Mouse (Mus musculus): ENCODE measurements around the gene Zfp692. TPM values are rescaled to one million over a fixed set of nuclear protein-coding genes. Genes with fewer than 3 reads are reported as not detected.

Zfp692 gene
- polyA plus RNA-seq, 1 experiment from 2014 or later = 9.3 TPM

DNA sequence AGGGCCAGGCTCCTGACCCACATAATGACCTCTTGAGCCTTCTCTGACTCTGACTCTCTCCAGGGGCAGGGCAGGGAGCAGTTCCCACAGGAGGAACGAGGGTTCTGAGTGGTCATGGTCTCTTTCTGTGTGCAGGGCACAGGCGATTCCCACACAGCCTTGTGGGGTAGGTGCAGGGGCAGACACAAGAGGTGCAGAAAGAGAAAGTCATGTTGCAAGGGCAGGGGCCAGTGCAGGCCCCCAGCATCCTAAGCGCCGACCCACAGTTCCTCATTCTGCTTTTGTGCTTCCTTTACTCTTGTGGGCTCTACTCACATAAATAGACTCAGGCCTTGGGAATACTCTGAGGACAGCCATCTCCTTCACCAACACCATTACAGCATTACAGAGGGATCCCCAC lies 31.1 kb upstream of the Zfp692 start:
- Histone ChIP-seq H3K4me1 (ENCODE audit: control insufficient read depth, insufficient read depth, low read length) (no peaks in the 10 kb centered on the region), H3K9me3 (replicated peaks; ENCODE audit: control insufficient read depth, low read length) (no peaks in the 10 kb centered on the region), H3K4me3 (ENCODE audit: low read depth, low read length) (no peak overlapping the region), H3K4me2 (no peak overlapping the region), H3K9ac (ENCODE audit: low read depth, low read length) (no peak overlapping the region), H3K36me3 (ENCODE audit: control insufficient read depth, insufficient read depth, low read length) (no peaks in the 10 kb centered on the region), H3K27ac (ENCODE audit: low read depth, low read length) (no peak overlapping the region), H3K27me3 (ENCODE audit: control insufficient read depth, insufficient read depth, low read length) (no peaks in the 10 kb centered on the region)
- no peak for ATAC-seq (replicated peaks; ENCODE audit: insufficient number of reproducible peaks, low FRiP score, low TSS enrichment)
- WGBS (ENCODE audit: insufficient replicate concordance) = 68% methylated on average over 4 of the region's 4 CpGs

DNA sequence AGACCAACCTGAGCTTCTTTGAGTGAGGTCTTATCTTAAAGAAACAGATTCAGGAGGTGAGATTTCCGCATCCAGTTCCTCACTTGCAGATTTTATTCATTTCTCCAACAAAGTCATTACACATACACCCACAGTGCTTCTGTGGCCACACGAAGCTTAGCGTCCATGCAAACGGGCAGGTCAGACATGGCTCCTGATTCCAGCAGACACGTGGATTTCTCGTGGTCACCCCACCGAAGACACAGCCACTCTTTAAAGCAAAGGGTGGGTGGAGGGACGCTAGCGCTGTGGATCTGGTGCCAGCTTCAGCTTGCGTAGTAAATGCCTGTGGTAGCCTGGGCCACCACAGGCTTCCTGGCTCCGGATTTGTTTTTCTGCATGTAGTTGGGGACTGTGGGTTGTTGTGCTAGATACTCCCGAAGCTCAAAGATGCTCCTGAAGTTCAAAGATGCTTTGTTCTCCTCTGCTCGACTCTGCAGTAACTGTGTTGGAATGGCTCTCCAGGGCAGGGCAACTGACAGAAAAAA lies 24.8 kb upstream of the Zfp692 start:
- H3K4me1 ChIP-seq (ENCODE audit: control insufficient read depth, insufficient read depth, low read length) = no peaks in the 10 kb centered on the region
- no peaks in the 10 kb centered on the region for H3K27me3 ChIP-seq (ENCODE audit: control insufficient read depth, insufficient read depth, low read length)
- H3K27ac ChIP-seq (ENCODE audit: low read depth, low read length) = no peak overlapping the region
- no peak overlapping the region for H3K4me3 ChIP-seq (ENCODE audit: low read depth, low read length)
- no peak for ATAC-seq (replicated peaks; ENCODE audit: insufficient number of reproducible peaks, low FRiP score, low TSS enrichment)
- H3K4me2 ChIP-seq = no peak overlapping the region
- H3K9ac ChIP-seq (ENCODE audit: low read depth, low read length) = no peak overlapping the region
- no peaks in the 10 kb centered on the region for H3K9me3 ChIP-seq (replicated peaks; ENCODE audit: control insufficient read depth, low read length)
- 80% methylated on average over 13 of the region's 13 CpGs for WGBS (ENCODE audit: insufficient replicate concordance)
- H3K36me3 ChIP-seq (ENCODE audit: control insufficient read depth, insufficient read depth, low read length) = no peaks in the 10 kb centered on the region

DNA sequence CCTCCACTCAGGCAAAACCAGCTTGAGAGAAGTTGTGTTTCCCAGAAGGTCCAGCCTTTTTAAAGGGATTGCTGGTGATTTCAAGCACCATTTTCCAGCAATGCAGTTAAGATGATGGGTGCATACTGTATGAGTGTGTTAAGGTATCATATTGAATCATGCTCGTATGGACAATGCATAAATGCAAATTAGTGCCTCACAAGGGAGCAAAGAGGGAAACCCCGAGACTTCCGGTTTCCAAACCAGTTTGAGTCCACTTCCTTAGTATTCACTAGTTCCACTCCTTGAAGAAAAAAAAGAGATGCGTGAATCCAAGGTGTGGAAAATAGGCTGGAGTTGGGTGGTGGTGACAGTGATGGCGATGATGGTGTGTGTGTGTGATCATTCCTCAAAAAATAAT lies 24.4 kb upstream of the Zfp692 start:
- no peak overlapping the region for H3K27ac ChIP-seq (ENCODE audit: low read depth, low read length)
- ATAC-seq (replicated peaks; ENCODE audit: insufficient number of reproducible peaks, low FRiP score, low TSS enrichment) = no peak
- 69% methylated on average over 5 of the region's 5 CpGs for WGBS (ENCODE audit: insufficient replicate concordance)

DNA sequence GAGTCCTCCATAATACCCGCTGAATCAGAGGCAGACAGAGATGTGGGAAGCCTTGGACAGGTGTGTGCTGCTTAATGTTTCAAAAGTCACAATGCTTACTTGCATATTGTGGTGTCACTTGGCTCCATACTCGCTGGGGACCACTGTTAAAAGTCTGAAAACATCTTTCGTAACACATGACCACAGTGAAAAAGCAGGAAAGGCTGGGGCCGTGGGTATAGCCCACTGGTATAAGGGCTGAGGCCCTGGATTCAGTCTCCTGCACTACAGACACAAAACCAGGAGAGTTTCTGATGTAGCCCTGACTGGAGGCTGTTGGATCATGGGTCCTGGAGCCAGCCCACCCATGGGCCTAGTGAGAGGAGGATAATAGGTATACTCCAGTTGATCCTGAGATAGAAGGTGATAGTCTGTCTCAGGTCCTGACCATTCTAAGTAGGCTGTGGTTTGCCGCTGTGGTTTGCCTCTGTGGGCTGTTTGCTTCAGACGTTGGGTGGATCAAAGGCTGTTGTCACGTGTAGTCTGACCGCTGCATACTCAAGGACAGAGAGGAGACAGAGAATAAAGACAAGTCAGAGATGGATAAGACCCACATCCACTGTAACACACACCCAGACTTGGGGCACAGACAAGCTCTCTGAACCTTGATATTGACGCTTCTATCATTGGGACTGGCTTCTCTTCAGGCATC lies 16.7 kb upstream of the Zfp692 start:
- WGBS (ENCODE audit: insufficient replicate concordance) = 66% methylated on average over 9 of the region's 9 CpGs
- no peak overlapping the region for H3K4me2 ChIP-seq
- no peak overlapping the region for H3K27ac ChIP-seq (ENCODE audit: low read depth, low read length)
- no peaks in the 10 kb centered on the region for H3K4me1 ChIP-seq (ENCODE audit: control insufficient read depth, insufficient read depth, low read length)
- H3K9me3 ChIP-seq (replicated peaks; ENCODE audit: control insufficient read depth, low read length) = no peaks in the 10 kb centered on the region
- no peaks in the 10 kb centered on the region for H3K27me3 ChIP-seq (ENCODE audit: control insufficient read depth, insufficient read depth, low read length)
- no peak overlapping the region for H3K4me3 ChIP-seq (ENCODE audit: low read depth, low read length)
- H3K36me3 ChIP-seq (ENCODE audit: control insufficient read depth, insufficient read depth, low read length) = no peaks in the 10 kb centered on the region
- ATAC-seq (replicated peaks; ENCODE audit: insufficient number of reproducible peaks, low FRiP score, low TSS enrichment) = no peak
- no peak overlapping the region for H3K9ac ChIP-seq (ENCODE audit: low read depth, low read length)

More for the DNA sequence above, 24.4 kb upstream of the Zfp692 start:
- Histone ChIP-seq H3K27me3 (ENCODE audit: control insufficient read depth, insufficient read depth, low read length) (no peaks in the 10 kb centered on the region), H3K36me3 (ENCODE audit: control insufficient read depth, insufficient read depth, low read length) (no peaks in the 10 kb centered on the region), H3K4me3 (ENCODE audit: low read depth, low read length) (no peak overlapping the region), H3K9ac (ENCODE audit: low read depth, low read length) (no peak overlapping the region), H3K9me3 (replicated peaks; ENCODE audit: control insufficient read depth, low read length) (no peaks in the 10 kb centered on the region), H3K4me1 (ENCODE audit: control insufficient read depth, insufficient read depth, low read length) (no peaks in the 10 kb centered on the region), H3K4me2 (no peak overlapping the region)

DNA sequence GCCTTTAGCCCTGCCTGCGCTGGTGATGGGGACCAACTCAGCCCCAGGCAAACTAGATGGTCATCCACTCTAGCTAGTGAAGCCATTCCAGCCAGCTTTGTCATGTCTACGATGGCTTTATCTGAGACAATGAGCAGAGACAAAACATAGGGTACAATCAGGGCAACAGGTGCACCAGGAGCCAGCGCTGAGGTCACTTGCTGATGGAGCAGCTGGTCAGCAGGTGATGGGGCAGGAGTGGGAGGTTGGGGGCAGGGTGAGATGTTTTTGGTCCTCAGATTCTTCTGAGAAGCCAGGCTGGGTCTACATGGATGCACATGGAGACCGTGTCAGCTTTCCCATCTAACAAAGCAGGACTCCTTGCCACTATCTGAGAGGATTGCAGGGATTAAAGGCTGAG lies 16.1 kb upstream of the Zfp692 start:
- Histone ChIP-seq H3K27me3 (ENCODE audit: control insufficient read depth, insufficient read depth, low read length) (no peaks in the 10 kb centered on the region), H3K4me3 (ENCODE audit: low read depth, low read length) (no peak overlapping the region), H3K4me2 (no peak overlapping the region), H3K9me3 (replicated peaks; ENCODE audit: control insufficient read depth, low read length) (no peaks in the 10 kb centered on the region), H3K36me3 (ENCODE audit: control insufficient read depth, insufficient read depth, low read length) (no peaks in the 10 kb centered on the region), H3K27ac (ENCODE audit: low read depth, low read length) (no peak overlapping the region), H3K9ac (ENCODE audit: low read depth, low read length) (no peak overlapping the region), H3K4me1 (ENCODE audit: control insufficient read depth, insufficient read depth, low read length) (no peaks in the 10 kb centered on the region)
- WGBS (ENCODE audit: insufficient replicate concordance) = 78% methylated on average over 4 of the region's 4 CpGs
- ATAC-seq (replicated peaks; ENCODE audit: insufficient number of reproducible peaks, low FRiP score, low TSS enrichment) = no peak

DNA sequence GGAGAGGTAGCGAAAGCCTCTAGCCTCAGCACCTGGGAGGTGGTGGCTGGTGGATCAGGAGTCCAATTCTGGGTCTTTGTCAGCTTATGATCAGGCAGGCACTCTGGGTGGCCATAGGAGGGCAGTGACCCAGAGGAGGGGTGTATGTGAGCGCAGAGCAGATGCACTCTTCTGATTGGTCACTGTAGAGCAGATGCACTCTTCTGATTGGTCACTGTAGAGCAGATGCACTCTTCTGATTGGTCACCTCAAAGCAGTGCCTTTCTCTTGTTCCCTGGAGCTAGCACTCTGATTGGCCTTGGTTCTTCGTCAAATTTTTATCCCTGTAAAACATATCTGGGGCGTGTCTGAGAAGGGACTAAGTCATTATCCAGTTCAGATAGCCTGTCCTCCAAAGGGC lies 14.1 kb upstream of the Zfp692 start:
- H3K4me3 ChIP-seq (ENCODE audit: low read depth, low read length) = no peak overlapping the region
- ATAC-seq (replicated peaks; ENCODE audit: insufficient number of reproducible peaks, low FRiP score, low TSS enrichment) = no peak

DNA sequence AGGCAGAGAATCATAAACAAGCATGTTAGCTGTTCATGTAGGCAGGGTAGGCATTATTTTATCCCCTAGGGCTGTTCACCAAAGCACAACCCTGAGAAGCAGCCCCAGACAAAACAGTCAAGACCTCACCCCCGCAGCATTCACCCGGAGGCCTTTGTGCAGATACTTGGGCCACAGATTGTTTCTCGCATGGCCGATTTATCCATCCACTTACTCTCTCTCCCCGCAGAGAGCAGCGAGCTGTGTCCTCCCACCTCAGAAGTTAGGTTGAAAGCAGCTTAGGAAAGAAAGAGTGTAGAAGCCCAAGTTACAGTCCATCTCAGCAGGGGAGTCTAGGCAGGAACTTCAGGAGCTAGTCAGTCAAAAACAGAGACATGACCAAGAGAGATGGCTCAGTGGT lies 9.5 kb upstream of the Zfp692 start:
- Histone ChIP-seq H3K27me3 (ENCODE audit: control insufficient read depth, insufficient read depth, low read length) (no peaks in the 10 kb centered on the region), H3K4me2 (no peak overlapping the region), H3K36me3 (ENCODE audit: control insufficient read depth, insufficient read depth, low read length) (no peaks in the 10 kb centered on the region), H3K4me3 (ENCODE audit: low read depth, low read length) (no peak overlapping the region), H3K9ac (ENCODE audit: low read depth, low read length) (no peak overlapping the region), H3K9me3 (replicated peaks; ENCODE audit: control insufficient read depth, low read length) (no peaks in the 10 kb centered on the region), H3K4me1 (ENCODE audit: control insufficient read depth, insufficient read depth, low read length) (no peaks in the 10 kb centered on the region), H3K27ac (ENCODE audit: low read depth, low read length) (no peak overlapping the region)
- WGBS (ENCODE audit: insufficient replicate concordance) = 80% methylated on average over 6 of the region's 6 CpGs
- no peak for ATAC-seq (replicated peaks; ENCODE audit: insufficient number of reproducible peaks, low FRiP score, low TSS enrichment)

More for the DNA sequence above, 14.1 kb upstream of the Zfp692 start:
- H3K36me3 ChIP-seq (ENCODE audit: control insufficient read depth, insufficient read depth, low read length) = no peaks in the 10 kb centered on the region
- WGBS (ENCODE audit: insufficient replicate concordance) = 44% methylated on average over 4 of the region's 4 CpGs
- no peak overlapping the region for H3K27ac ChIP-seq (ENCODE audit: low read depth, low read length)
- H3K4me1 ChIP-seq (ENCODE audit: control insufficient read depth, insufficient read depth, low read length) = no peaks in the 10 kb centered on the region
- H3K9ac ChIP-seq (ENCODE audit: low read depth, low read length) = no peak overlapping the region
- no peak overlapping the region for H3K4me2 ChIP-seq
- no peaks in the 10 kb centered on the region for H3K9me3 ChIP-seq (replicated peaks; ENCODE audit: control insufficient read depth, low read length)
- no peaks in the 10 kb centered on the region for H3K27me3 ChIP-seq (ENCODE audit: control insufficient read depth, insufficient read depth, low read length)

DNA sequence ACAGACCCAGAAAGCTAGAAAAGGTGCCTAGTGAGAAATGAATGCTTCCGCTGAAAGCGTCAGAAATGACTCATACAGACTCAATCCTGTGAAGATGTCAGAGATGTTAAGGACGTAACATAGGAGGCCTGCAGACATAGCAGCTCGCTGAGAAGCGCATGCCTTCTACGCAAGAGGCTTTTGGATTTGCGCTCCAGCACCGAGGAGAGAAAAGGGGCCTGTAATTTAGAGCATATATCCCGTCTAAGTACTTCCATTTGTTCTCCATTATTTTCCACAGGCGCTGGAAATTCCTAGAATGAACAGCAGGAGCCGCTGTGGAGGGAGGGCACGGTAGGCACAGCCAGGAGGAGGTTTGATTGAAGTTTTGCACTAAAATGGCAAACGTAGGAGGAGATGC lies 5.8 kb upstream of the Zfp692 start:
- Histone ChIP-seq H3K4me2 (peak overlapping the region; percentile 60), H3K4me3 (ENCODE audit: low read depth, low read length) (peak overlapping the region; percentile 68), H3K27ac (ENCODE audit: low read depth, low read length) (no peak overlapping the region), H3K36me3 (ENCODE audit: control insufficient read depth, insufficient read depth, low read length) (no peaks in the 10 kb centered on the region), H3K27me3 (ENCODE audit: control insufficient read depth, insufficient read depth, low read length) (no peaks in the 10 kb centered on the region), H3K4me1 (ENCODE audit: control insufficient read depth, insufficient read depth, low read length) (no peaks in the 10 kb centered on the region), H3K9ac (ENCODE audit: low read depth, low read length) (no peak overlapping the region), H3K9me3 (replicated peaks; ENCODE audit: control insufficient read depth, low read length) (no peaks in the 10 kb centered on the region)
- ATAC-seq (replicated peaks; ENCODE audit: insufficient number of reproducible peaks, low FRiP score, low TSS enrichment) = no peak
- WGBS (ENCODE audit: insufficient replicate concordance) = 18% methylated on average over 13 of the region's 13 CpGs
